Mouse (Mus musculus) 3T3-L1 (cell line): ENCODE data around the gene Tmprss11a.
A peak's percentile ranks its signal among the peaks of the same experiment; 100 is the strongest.

Experiments
- DNase-seq: peaks from one replicate; pipeline ENCODE4 v3.0.0-alpha.2; 2015; ENCODE audit warnings: low read depth, low spot score

Tmprss11a gene

DNA sequence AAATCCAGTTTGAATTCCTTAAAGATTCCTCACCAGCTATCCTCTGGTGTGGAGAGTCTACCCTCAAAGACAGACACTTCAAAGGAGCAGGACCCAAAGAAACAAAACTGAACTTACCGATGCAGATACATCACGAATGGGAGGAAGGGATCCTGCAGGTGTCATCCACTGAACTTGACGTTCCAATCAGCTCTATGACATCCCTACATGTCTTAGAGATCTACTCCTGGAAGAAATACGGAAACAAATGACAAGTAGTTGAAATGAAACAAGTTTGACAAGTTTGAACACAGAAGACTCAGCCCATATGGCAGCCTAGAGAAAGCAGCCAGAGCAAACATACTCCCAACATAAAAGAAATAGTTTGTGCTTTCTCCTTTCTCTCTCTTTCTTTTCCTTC is at the start of gene Tmprss11a:
Gene Tmprss11a (minus strand): TSS at position 101 of the 400 bp plus-strand sequence.
- DNase-seq: no peak

DNA sequence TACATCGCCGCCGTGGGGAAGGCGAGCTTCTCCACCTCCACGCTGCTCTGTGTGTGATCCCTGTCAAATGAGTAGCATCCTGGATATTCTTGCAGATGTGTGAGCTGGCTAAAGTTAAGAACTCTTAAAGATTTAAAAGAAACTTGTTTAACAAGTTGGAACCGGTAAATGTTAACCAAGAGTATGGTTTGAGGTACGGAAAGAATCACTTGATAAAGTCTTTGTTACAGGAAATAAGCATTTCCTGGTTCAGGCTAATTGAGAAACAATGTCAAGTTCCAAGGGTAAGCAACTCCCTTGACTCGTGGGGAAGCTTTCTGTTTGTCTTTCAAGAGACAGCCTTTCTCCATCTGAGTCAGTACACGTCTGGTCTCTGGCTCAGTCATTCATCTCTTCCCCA is 49.7 kb upstream of the Tmprss11a start, which contains the start of gene Tmprss11g:
Gene Tmprss11g (minus strand): TSS at position 101 of the 400 bp plus-strand sequence.
- no peak for DNase-seq

DNA sequence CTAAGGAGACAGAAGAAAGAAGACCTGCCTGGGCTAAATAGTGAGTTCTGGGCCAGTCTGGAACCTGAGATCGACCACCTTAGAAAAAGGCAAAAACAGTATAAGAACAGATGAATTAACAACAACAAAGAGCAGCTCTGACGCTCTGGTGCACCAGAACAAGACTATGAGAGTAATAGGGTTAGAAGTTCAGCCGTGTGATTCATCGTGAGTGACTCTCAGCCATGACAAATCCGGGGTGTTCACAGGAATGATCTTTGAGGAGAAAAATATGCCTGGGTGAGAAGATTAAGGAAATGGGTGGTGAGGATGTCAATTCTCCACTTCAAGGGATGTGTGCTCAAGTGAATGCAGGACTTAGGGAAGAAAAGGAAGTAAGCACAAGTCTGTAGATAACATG is 42.7 kb upstream of the Tmprss11a start:
- peak; percentile 66 for DNase-seq

DNA sequence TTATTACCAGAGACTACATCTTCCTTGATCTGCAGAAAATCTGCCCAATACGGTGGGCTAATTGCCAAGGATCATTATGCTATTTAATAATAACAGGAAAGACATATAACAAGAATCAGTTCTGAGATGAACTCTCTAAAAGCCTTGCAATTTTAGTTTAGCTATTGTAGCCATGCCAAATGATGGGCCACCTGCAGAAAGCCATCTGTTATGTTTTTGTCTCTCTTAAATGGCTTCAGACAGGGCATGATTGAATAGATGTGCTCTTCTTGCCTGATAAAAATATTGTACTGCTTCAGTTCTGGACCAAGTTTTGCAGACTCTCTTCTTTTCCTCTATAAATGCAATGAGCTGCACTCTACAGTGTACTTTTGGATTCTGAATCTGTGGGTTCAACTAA is 24.7 kb upstream of the Tmprss11a start:
- no peak for DNase-seq

DNA sequence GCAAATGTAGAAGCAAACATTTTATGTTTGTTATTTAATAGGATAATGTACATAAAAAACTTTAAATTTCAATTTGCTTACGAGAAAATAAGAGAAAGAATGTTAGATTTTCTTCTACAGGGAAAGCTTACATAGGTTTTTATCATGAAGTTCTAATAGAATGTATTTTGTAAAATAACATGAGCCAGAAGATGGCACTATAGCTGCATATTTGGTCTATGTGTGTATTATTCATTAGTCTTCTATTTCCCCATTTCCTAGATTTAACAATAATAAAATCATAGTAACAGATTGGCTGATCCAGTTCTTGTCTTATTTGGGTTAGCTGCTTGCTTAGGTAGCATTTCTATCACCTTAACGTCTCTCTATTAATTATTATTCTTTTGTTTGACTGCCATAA is 13.8 kb upstream of the Tmprss11a start:
- peak; percentile 76 for DNase-seq

DNA sequence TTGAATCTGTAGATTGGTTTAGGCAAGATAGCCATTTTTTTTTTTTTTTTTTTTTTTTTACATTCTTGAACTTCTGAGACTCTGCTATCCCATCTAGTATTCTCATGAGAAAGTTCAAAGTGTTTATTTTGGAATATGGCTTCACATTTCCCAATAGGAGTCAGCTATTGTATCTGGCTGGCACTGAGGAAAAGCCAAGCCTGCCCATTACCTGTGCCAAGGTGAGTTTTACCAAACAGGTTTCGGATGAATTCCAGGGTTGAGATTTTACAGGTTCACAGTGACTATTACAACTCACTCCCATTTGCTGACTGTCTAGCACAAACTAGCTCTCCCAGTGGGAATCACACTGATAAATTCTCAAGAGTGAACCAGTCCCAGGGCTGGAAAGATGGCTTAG is 13.2 kb upstream of the Tmprss11a start:
- DNase-seq: no peak

DNA sequence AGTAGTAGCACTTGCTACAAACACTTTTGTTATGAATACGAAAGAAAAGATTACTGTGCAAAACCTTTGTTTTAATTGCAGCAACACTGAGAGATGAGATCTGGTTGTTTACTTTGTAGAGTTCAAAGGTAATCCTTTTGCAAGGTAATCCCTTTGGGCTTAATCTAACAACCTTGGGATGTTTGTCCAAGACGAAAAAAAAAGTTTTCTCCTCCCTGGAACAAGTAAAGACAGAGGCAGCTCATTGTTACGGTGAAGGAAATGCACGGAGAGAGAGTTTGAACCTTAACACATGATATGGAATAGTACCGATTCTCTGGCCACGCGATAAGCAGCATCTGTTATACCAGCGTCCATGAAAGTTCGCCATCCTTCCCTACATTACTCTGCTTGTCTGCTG is 5.1 kb upstream of the Tmprss11a start:
- DNase-seq: no peak

DNA sequence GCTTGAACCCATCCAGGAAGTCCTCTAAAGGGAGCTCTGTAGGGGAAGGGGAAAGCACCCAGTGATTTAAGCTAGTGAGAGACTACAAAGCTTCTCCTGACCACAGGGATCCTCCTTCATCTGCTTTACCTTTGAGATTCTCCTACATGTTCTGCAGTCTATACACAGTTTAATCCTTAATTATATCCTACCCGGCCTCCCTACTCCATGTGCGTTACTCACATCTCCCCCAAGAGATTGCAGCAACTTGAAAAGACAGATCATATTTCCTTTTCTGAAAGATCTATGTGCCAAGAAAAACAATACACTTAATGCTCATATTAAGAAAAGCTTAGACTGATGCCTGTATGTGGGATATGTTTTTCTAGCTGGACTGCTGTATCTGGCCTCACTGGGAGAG is 29.5 kb downstream of the Tmprss11a start:
- peak; percentile 69 for DNase-seq

DNA sequence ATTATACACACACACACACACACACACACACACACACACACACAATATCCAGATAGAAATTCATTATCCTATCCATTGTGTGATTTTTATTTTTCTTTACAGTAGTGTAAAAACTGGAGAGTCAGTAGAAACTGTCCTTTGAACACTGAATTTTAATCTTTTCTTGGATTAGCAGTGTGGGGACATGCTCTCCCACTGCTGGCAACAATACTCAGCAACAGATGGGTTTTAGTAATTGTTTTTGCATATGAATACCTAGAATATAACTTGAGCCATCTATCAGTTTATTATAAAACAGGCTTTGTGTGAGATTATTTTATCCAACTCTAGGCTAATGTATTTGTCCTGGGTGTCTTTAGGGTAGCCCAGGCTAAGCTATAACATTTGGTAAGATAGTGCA is 30.2 kb downstream of the Tmprss11a start:
- DNase-seq: no peak

DNA sequence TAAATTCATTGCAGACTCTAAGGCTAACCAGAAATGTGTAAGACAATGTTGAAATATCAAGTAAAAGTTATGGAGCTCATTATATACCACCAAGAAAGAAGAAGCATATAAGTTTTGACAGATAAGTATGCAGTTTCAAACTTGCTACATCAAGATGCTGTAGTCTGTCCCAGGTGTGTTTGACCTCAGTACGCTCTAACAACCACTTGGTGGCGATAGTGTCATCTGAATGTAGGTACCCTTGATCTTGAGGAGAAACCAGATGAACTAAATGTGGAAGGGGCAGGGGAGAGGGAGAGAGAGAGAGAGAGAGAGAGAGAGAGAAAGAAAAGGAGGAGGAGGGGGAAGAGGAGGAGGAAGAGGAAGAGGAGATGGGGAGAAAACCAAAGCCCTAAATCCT is 36.1 kb downstream of the Tmprss11a start:
- peak; percentile 81 for DNase-seq

DNA sequence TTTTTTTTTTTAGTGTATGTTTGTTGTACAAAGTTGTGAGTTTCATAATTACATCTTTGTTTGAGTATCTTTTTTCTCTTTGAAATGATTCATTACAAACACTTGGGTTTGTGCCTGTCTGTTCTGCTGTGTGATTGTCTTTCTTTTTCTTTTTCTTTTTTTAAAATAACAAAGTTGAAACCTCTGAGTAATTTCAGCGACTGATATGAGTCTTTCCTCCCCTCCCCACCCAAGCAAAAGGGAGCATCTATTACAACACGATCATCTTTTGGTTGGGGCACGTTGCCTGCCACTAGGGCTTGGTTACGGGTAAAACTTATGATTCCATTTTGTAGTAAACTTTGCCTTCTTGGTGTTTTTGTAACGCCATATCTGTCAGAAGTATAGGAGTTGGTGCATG is 37.7 kb downstream of the Tmprss11a start:
- DNase-seq: no peak

DNA sequence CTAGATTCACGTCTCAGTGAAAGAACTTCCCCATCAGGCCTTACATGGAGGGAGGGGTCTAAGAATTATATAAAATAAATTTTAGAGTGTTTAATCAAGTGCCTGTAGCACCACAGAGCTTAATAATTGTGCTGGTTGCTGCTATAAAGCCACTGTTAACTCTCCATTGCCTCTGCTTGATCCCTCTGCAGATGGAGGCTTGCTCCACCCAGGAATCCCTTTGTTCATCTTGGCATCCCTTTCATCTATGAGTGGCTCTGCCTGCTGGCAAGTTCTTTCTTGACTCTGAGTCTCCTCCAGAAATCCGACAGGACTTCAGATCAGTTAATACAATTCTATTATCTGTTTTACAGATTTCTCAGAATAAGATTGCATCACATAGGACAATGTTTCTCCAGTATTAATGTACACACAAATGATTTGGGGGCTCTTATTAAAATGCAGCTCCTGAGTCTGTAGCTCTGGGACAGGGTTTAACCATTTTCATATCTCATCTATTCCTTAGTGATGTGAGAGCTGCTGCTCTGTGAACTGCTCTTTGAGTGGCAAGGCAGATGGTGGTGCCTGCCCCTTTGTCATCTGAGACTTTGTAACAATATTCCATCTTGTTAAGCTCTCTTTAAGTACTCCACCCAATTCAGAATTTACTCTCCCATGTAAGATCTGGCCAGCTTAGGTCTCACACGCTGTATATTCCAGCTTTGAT is 47.3 kb downstream of the Tmprss11a start:
- no peak for DNase-seq

DNA sequence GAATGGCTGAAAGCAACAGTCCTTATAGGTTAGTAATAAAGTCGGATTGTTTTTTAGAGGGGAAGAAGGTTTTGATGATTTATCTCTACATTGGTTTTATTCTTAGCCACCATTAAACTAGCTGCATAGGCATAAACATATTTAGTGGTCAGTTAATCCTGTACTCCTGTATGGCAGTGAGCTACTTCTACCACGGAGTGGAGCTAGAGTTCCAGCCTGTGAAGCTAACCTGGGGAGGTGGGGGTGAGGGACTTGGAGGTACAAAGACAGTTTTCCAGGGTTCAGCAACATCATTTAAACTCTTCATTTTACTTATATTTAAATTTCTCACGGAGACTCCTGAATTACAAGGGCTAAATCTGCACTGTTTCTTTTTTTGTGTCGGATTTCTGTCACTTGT is 49.3 kb downstream of the Tmprss11a start:
- DNase-seq: peak; percentile 41

DNA sequence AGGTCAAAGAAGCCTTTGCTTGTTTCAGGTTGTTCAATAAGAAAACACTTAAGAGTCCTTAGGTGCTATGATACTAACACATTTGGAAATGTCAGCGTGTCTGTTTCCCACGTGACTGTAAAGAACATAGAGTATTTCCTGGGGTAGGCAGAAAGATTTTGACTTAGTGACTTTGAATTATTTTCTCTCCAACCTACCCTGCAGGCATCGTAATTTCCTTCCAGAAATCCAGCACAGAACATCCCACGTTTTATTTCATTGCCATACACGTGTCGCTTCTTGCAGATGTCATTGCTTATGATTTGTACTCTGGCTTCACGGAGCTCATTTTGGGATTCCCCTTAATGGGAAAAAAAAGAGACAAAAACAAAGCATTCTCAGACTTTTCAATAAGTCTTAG is 54.5 kb downstream of the Tmprss11a start:
- DNase-seq: no peak

DNA sequence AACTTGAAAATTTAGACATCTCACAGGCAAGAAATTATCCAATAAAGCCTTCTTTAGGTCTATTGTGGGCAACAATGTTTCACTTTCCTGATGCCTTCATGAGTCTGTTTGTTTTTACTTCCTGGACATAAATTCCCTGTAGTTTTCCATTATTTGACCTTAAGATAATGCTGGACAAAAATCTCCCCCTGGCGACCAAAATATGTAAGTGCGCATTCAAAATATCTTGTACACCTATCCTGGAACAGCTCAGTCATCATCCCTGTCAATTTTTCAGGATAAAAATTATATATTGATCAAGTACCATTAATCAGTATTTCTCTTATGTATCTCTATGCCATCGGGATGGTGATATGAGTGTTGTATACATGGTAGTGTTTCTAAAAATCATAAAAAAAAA is 58.0 kb downstream of the Tmprss11a start:
- DNase-seq: peak; percentile 86

DNA sequence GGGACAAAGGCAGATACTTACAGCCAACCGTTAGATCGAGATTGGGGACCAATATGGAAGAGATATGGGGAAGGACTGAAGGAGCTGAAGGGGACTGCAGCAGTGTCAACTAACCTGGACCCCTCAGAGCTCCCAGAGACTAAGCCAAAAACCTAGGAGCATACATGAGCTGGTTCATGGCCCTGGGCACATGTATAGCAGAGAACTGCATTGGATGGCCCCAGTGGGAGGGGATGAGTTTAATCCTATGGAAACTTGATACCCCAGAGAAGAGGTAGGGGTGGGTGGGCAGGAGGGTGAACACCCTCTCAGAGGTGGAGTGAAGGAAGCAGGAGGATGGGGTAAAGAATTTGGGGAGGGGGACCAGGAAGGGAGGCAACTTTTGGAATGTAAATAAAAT is 60.8 kb downstream of the Tmprss11a start:
- DNase-seq: no peak

DNA sequence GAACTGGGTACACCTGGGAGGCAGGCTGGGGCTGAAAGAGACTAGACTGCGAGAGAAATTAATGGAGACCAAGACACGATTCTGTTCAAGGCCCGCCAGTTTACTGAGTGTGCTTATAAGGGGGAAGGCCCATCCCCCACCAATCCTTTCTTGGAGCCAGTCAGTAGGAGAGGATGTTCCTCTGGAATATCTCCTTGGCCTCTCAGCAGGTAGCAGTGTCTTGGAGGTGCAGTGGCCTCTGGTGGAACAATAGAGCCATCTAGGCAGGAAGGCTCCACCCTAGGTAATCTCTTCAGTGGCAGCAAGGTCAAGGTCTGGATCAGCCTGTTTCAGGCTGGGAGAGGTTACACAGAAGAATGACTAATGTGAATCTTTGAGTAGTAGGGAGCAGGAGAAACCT is 61.6 kb downstream of the Tmprss11a start:
- no peak for DNase-seq

DNA sequence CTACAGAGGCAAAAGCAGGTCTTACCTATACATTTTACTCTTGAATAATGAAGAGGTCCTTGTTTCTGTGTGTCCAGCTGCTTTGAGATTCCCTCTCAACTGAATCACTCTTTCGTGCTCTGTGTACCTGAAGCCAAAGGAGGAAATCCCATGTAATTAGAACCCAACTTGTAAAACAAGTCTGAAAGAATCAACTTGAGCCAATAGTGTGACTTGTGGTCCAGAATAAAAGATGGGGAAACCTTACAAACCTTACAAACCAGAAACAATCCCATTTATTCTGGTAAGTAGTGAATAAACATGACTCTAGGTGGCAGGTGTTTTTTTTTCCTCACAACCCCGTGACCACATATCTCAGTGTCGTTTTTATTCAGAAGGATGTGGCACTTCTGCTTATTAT is 95.5 kb downstream of the Tmprss11a start, which contains the start of gene Tmprss11d:
Gene Tmprss11d (minus strand): TSS at position 101 of the 400 bp plus-strand sequence.
- DNase-seq: no peak
